Mouse (Mus musculus): ENCODE measurements around the gene Angptl7.

Angptl7 gene

GRCm38 (mm10) chr4:148495160-148495559, 5.1 kb downstream of the Angptl7 start:
- no peak for DNase-seq

GRCm38 (mm10) chr4:148491448-148491847, 8.8 kb downstream of the Angptl7 start:
- DNase-seq, result peak; percentile 73

GRCm38 (mm10) chr4:148490502-148490901, 9.8 kb downstream of the Angptl7 start:
- DNase-seq, result no peak

GRCm38 (mm10) chr4:148487841-148488240, 12.4 kb downstream of the Angptl7 start:
- DNase-seq, result no peak

GRCm38 (mm10) chr4:148484511-148484910, 15.7 kb downstream of the Angptl7 start:
- DNase-seq, result no peak

GRCm38 (mm10) chr4:148481557-148482168, 18.6 kb downstream of the Angptl7 start:
- no peak for DNase-seq

- DNase-seq, result no peak
Observed at GRCm38 (mm10) chr4:148480245-148480644, 20.0 kb downstream of the Angptl7 start.

- no peak for DNase-seq
Observed at GRCm38 (mm10) chr4:148473496-148473895, 26.8 kb downstream of the Angptl7 start.

GRCm38 (mm10) chr4:148472436-148473174, 27.7 kb downstream of the Angptl7 start:
- no peak for DNase-seq

GRCm38 (mm10) chr4:148471363-148471806, 28.9 kb downstream of the Angptl7 start:
- no peak for DNase-seq

- DNase-seq, result no peak
Observed at GRCm38 (mm10) chr4:148469487-148470252, 30.6 kb downstream of the Angptl7 start.

GRCm38 (mm10) chr4:148468396-148468795, 31.9 kb downstream of the Angptl7 start:
- DNase-seq, result no peak

- no peak for DNase-seq
Observed at GRCm38 (mm10) chr4:148466511-148467079, 33.7 kb downstream of the Angptl7 start.

- DNase-seq, result no peak
Observed at GRCm38 (mm10) chr4:148464869-148465268, 35.4 kb downstream of the Angptl7 start.

GRCm38 (mm10) chr4:148464301-148464700, 36.0 kb downstream of the Angptl7 start:
- DNase-seq, result no peak

GRCm38 (mm10) chr4:148463208-148463960, 36.9 kb downstream of the Angptl7 start:
- DNase-seq, result peak; percentile 72

GRCm38 (mm10) chr4:148462717-148463116, 37.5 kb downstream of the Angptl7 start:
- DNase-seq, result no peak

GRCm38 (mm10) chr4:148461772-148462171, 38.5 kb downstream of the Angptl7 start:
- DNase-seq, result no peak

GRCm38 (mm10) chr4:148460656-148461284, 39.5 kb downstream of the Angptl7 start:
- DNase-seq, result no peak

GRCm38 (mm10) chr4:148455477-148456025, 44.7 kb downstream of the Angptl7 start:
- no peak for DNase-seq

- DNase-seq, result no peak
Observed at GRCm38 (mm10) chr4:148453707-148454106, 46.6 kb downstream of the Angptl7 start.

- DNase-seq, result peak; percentile 58
Observed at GRCm38 (mm10) chr4:148448853-148449245, 51.4 kb downstream of the Angptl7 start.

Measured in cerebellum, adult 9-10 months (tissue).